Mouse (Mus musculus): ENCODE results near the gene Olfr525.

Gene Olfr525

DNA sequence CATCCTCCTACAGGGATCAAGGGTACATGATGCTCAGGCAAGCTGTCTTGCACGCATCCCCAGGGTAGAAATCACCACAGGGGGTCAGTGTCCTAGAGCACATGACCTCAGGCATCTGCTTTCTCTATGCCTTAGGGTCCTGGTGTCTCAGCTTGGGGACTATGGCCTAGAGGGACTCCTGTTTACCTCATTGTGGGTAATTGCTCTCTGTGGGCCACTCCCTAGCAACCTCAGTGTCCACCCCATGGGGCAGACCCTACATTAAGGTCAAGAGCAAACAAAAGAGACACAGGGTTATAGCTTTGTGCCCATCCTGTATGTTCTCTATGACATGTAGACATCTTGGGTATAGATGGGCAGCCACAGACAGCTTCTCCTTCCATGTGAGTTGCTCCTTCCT is at the start of gene Olfr525:
Gene Olfr525, plus strand, starts transcription at position 301 of the 400 bp plus-strand sequence.
- no peak for DNase-seq (ENCODE audit: low read depth, low spot score)

DNA sequence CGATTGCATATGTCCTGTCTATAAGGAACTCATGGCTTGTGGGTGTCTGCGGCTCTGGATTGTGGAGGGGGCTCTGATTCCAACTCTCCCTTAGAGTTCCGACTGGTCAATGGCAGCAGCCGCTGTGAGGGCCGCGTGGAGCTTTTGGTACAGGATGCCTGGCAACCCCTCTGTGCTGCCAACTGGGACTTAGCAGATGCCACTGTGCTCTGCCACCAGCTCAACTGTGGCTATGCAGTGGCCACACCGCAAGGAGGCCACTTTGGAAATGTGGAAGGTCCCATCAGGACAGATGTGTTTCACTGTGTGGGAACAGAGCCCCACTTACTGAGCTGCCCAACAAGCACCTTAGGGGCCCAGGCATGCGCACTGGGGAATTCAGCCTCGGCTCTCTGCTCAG is 24.9 kb upstream of the Olfr525 start:
- no peak for DNase-seq (ENCODE audit: low read depth, low spot score)

DNA sequence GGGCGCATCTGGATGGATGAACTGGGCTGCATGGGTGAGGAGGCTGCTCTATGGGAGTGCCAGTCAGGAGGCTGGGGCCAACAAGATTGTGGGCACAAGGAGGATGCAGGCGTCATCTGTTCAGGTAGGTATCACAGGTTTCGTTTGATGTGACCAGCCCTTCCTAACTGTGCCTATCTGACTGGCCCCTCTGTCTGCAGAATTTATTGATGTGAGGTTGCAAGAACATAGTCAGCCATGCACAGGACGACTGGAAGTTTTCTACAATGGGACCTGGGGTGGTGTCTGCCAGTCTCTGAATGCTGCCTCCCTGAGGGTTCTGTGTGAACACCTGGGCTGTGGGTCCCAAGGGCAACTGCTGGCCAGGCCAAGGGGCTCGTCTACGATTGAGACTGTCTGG is 23.8 kb upstream of the Olfr525 start:
- DNase-seq (ENCODE audit: low read depth, low spot score), result no peak

DNA sequence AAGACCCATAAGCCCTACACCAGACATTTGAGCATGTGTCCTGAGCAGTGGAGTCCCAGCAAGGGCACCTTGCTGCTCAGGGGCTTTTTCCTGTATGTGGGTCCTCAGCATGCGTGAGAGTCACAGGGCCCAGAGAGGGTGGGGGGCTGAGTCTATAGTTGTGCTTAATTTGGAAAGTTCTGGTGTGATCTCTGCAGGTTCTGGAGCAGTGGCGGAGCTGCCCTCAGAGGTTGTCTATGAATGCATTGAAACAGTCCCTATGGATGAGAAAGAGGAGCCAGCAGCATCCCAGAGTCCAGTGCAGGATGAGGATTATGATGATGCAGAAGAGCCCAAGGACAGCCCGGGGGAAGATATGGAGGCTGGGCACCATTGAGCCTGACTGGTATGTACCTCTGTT is 21.2 kb upstream of the Olfr525 start:
- DNase-seq (ENCODE audit: low read depth, low spot score), result no peak

DNA sequence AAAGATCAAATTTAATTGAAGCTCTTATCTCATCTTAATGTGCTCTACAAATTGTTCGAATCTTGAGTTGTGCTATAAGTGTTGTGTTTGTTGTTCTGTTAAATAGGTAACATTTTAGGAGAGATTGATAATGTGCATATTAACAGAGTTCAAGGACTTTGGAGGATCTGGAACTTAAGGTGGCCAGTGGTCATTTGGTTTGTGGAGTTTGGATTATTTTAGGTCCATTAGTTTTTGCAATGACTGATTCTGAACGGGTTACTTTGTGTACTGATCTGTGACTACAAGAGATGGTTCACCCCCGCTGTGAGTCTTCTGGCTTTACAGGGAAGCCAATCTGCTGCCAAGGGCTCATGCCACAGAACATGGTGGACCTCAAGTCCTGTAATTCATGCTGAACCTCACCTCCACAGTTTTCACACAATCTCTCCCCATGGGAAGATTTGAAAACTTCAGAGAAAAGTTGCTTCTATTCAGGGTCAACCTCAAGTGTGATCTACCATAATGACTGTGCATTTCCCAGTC is 735 bp upstream of the Olfr525 start:
- no peak for DNase-seq (ENCODE audit: low read depth, low spot score)

DNA sequence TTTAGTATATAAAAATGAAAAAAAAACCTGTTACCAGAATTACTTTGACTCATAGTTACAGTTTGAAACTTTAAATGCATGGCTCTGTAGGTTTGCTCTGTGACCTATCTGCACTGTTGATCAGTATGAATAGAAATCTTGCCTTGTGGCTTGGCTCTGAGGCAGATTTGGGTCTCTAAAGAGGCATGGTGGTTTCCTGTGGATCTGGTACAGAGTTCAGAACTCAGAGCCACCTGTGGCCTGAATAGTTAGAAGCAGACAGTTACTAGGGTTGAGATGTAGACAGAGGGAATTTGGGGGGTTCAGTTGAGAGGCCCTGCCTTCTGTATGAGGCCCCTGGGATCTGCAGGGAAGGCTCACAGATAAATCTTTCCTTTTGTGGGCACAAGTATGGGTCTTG is 477 bp downstream of the Olfr525 start:
- no peak for DNase-seq (ENCODE audit: low read depth, low spot score)

DNA sequence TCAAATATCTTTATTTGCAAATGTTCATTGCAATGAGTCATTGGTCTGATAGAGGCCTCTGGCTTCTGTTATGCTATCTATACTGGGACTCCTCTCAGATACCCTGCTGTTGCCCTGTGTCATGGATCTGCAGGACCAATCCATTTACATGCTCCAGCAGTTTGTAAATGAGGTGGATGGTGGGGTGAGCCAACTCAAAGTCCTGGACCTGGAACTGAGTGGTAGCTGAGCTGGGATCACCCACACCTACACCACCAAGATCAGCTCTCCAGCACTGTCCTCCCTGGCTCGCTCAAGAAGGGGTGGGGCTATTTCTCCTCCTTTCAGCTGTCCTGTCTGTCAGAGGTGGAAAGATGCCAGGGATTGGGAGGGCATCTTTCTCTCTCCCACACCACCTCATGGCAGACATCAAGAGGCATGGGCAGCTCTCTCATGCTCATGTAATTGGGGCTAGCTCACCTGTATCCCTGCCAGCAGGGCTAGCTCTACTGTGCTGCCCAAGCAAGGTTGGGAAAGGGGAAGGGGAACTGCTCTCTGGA is 9.2 kb downstream of the Olfr525 start:
- no peak for DNase-seq (ENCODE audit: low read depth, low spot score)

DNA sequence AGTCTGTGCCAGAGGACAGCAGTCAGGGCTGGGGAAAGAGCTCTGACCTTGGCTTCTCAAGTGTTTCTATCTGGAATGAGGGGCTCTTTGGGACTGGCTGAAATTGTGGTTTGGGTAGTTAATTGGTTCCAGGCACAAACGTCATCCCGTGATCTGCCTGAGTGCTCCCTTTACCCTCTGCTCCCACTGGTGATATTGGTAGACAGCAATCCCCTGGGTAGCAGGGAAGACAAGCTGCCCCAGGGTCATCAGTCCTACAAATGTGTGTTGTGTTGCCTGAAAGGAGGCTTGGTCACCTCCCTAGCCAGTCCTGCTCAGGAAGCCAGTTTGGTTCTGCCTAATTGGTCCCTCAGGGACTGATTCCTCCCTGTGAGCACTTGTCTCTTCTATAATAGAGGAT is 13.1 kb downstream of the Olfr525 start, which contains the start of gene Olfr527:
Gene Olfr527, plus strand, starts transcription at position 301 of the 400 bp plus-strand sequence.
- DNase-seq (ENCODE audit: low read depth, low spot score), result no peak

DNA sequence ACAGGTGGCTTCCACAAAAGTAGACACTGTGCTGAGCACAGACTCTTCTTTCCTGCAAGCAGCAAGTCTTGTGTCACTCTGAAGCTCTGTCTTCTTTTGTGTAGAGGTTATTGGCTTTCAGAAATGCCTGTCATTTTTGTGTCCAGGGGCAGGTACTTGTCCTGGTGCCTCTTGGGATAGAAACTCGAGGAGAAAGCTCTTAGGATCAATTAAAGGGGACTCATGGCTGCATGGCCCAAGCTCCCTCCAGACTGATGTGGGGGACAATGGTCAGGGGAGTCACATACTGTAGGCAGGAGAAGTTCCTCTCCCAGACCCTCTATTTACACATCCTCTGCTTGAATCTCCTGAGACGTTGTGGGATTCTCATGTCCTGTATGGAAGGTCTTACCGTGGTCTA is 40.9 kb downstream of the Olfr525 start, which contains the start of gene Olfr60:
Gene Olfr60, minus strand, starts transcription at position 101 of the 400 bp plus-strand sequence.
- no peak for DNase-seq (ENCODE audit: low read depth, low spot score)

DNA sequence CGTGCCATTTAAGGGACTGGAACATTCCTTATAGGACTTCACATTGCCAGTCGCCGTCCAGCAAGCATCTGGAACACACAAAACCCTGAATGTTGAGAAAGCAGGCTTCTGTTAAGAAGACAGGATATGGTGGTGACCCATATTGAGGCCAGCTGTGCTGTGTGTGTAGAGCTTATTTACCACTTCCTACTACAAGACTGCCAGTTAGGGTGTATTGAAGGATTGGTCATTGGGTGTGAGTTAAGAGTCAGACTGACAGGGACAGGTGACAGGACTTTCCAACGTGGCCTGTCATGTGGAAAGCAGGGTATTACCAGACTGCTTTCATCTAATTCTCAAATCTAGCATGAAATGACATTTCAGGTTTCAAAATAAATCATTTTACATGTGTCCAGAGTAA is 53.6 kb downstream of the Olfr525 start:
- no peak for DNase-seq (ENCODE audit: low read depth, low spot score)

DNA sequence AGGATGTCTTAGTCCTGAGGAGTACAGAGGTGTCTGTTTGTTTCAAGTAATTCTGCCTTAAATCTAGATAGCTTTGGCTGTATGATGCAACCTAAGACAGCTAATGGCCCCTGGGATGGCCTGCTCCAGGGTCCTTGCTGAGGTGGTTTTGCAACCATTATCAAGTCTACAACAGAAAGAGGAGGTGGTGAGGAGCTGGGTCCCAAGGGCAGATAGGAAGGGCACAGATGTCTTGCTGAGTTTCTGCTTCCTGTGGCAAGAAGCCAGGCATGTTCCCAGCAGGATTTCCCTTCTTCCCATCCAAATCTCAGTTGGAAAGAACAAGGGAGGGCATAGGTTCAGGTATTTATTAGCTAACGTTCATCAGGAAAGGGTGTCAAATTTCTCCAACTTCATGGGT is 55.6 kb downstream of the Olfr525 start, which contains the start of gene Olfr530:
Gene Olfr530, minus strand, starts transcription at position 101 of the 400 bp plus-strand sequence.
- no peak for DNase-seq (ENCODE audit: low read depth, low spot score)

DNA sequence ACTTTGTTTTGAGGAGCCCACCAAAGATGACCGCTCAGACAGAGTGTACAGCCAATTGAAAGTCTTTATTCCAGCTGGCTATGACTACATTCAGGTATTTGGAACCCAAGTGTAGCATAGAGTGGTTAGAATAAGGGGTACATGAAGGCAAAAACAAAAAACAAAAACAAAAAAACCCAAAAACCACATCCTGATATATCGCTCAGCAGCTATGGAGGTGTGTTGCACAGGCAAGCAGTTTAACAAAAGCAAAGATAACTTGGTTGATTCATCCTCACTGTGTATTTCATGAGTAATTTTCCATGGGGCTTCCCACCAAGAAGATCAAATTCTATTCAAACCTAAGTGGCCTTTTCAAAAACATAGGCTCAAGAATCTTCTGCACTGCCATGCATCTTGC is 56.3 kb downstream of the Olfr525 start:
- DNase-seq (ENCODE audit: low read depth, low spot score), result no peak
